Mouse (Mus musculus): ENCODE measurements around the gene Grk2. TPM values are rescaled to one million over a fixed set of nuclear protein-coding genes. Genes with fewer than 3 reads are reported as not detected.

Grk2 gene
- 35.7 and 42.3 TPM in 2 replicates for polyA plus RNA-seq (2012; rRNA removed)

DNA sequence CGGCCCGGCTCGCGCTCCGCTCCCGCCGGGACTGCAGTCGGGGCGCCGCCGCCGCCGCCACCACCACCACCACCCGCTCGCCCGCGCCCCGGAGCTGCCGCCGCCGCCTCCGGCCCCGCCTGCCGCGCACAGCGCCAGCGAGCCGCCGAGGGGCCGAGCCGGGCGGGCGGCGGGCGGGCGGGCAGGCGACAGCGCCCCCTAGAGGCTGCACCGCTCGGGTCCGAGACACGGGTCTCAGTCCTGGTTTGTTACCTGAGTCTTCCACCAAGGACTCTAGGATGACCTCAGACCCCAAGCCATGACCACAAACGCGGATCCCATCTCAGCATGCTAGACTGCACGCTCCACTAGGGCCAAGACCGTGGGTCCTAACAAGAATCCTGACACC is at the start of gene Grk2:
Grk2 (minus strand) TSS at position 33 of the 388 bp plus-strand sequence.

DNA sequence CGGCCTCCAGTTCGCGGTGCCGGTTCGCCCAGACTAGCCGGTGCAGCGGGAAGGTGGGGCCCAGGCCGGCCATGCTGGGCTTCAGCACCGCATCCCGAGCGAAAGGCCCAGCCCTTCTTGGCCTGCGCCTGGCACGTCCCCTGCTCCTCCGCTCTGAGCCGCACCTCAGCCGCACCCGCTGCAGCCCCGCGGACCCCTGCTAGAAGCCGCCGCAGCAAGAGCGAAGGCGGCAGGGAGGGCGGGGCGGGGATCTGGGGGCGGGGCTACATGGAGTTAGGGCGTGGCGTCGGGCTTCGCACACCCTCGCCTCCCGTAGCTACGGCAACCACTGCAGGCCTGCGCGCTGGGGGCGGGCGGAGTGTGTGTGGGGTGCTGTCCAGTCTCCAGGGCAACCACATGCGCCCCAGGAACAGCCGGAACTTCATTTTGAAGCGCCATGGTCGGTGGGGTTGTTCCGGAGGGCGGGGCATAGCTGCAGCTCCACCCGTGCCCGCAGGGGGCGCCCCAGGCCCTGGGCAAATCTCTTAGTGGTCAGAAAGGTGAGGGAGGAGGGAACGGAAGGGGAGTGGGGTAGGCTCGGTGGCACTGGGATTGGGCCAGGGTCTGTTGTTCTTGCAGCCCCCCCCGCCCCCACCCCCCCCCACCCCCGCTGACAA is 23.0 kb downstream of the Grk2 start, which contains the start of gene Ankrd13d:
Ankrd13d (minus strand) TSS at position 240 of the 656 bp plus-strand sequence.

DNA sequence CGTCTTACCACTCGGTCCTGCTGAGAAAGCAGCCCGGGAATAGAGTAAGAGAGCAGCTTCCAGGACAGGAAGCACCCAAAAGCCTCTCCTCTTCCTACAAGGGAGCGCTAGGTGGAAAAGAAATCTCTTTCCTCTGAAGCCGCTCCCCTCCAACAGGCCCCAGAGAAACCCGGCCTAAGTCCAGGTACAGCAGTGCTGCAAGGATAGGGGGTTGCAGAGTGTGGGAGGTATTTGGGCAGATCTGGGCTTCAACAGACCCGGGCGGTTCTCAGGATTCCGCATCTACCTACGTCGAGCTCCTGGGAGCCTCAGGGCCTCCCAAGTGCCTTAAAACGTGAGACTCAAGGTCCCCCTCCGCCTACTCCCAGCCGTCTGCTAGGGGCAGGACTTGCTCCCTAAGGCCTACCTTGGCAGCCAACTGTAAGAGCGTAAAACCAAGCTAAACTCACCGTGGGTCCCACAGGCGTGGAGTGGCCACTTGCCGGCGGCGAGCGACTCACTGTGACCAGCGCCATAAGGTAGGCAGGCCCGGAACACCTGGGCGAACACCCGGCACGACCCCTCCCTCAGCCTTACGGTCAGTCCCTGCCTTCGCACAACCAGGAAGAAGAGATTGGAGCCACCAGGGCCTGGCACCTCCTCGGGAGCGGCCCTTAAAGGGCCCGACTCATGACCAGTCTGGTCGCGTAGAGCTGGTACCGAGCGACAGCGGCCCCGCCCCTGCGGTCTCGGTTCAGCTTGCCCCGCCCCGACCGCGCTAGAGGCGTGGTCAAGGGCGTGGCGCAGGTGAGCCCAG is 37.3 kb downstream of the Grk2 start, which contains the start of gene Ssh3:
Ssh3 (minus strand) TSS at position 615 of the 796 bp plus-strand sequence.

Other genes starting within 250 kb of the Grk2 start
- gene Gstp3, start 246.7 kb downstream of the Grk2 start, polyA plus RNA-seq (2012; rRNA removed): 225 and 276 TPM in 2 replicates
- gene Cabp2, start 224.6 kb downstream of the Grk2 start, polyA plus RNA-seq (2012; rRNA removed): 0.32 and 0.84 TPM in 2 replicates
- gene Cdk2ap2, start 209.0 kb downstream of the Grk2 start, polyA plus RNA-seq (2012; rRNA removed): 72.2 and 73.8 TPM in 2 replicates
- gene Pitpnm1, start 206.2 kb downstream of the Grk2 start, polyA plus RNA-seq (2012; rRNA removed): 13.3 and 16.3 TPM in 2 replicates
- 35.5 and 43.9 TPM in 2 replicates for gene Aip, start 180.4 kb downstream of the Grk2 start, polyA plus RNA-seq (2012; rRNA removed)
- gene Gpr152, start 166.4 kb downstream of the Grk2 start, polyA plus RNA-seq (2012; rRNA removed): not detected in 2 replicates
- gene Cabp4, start 162.2 kb downstream of the Grk2 start, polyA plus RNA-seq (2012; rRNA removed): 0.22 and 0.31 TPM in 2 replicates
- 80.4 and 82.0 TPM in 2 replicates for gene Coro1b, start 157.6 kb downstream of the Grk2 start, polyA plus RNA-seq (2012; rRNA removed)
- gene Ptprcap, start 152.6 kb downstream of the Grk2 start, polyA plus RNA-seq (2012; rRNA removed): 21.9 and 27.1 TPM in 2 replicates
- 14.6 and 16.1 TPM in 2 replicates for gene Rps6kb2, start 142.9 kb downstream of the Grk2 start, polyA plus RNA-seq (2012; rRNA removed)
- gene Carns1, start 130.7 kb downstream of the Grk2 start, polyA plus RNA-seq (2012; rRNA removed): 2.3 and 2.4 TPM in 2 replicates
- 9.0 and 11.5 TPM in 2 replicates for gene Tbc1d10c, start 114.9 kb downstream of the Grk2 start, polyA plus RNA-seq (2012; rRNA removed)
- gene Ppp1ca, start 114.2 kb downstream of the Grk2 start, polyA plus RNA-seq (2012; rRNA removed): 176 and 177 TPM in 2 replicates
- gene Rad9a, start 104.6 kb downstream of the Grk2 start, polyA plus RNA-seq (2012; rRNA removed): 13.6 and 14.5 TPM in 2 replicates
- 2.0 and 2.2 TPM in 2 replicates for gene Clcf1, start 92.0 kb downstream of the Grk2 start, polyA plus RNA-seq (2012; rRNA removed)
- not detected in 2 replicates for gene AC109138.7, start 91.9 kb downstream of the Grk2 start, polyA plus RNA-seq (2012; rRNA removed)
- gene Pold4, start 74.3 kb downstream of the Grk2 start, polyA plus RNA-seq (2012; rRNA removed): 34.3 and 34.5 TPM in 2 replicates
- 7.4 and 8.0 TPM in 2 replicates for gene Ssh3, start 37.0 kb downstream of the Grk2 start, polyA plus RNA-seq (2012; rRNA removed)
- gene Ankrd13d, start 23.1 kb downstream of the Grk2 start, polyA plus RNA-seq (2012; rRNA removed): 2.0 and 2.2 TPM in 2 replicates
- 17.7 and 20.3 TPM in 2 replicates for gene Kdm2a, start 92.1 kb upstream of the Grk2 start, polyA plus RNA-seq (2012; rRNA removed)
- 7.2 and 8.4 TPM in 2 replicates for gene Rhod, start 133.2 kb upstream of the Grk2 start, polyA plus RNA-seq (2012; rRNA removed)
- 0.09 and 0.16 TPM in 2 replicates for gene Syt12, start 171.2 kb upstream of the Grk2 start, polyA plus RNA-seq (2012; rRNA removed)
- 0.29 and 0.55 TPM in 2 replicates for gene 2010003K11Rik, start 192.4 kb upstream of the Grk2 start, polyA plus RNA-seq (2012; rRNA removed)
- gene Pcx, start 204.2 kb upstream of the Grk2 start, polyA plus RNA-seq (2012; rRNA removed): 136 and 143 TPM in 2 replicates

Data from liver, embryonic 18 days (tissue).